Mouse (Mus musculus) G1E (cell line): ENCODE results near the gene Copb1. TPM values are rescaled to one million over a fixed set of nuclear protein-coding genes. Genes with fewer than 3 reads are reported as not detected.

Source experiments
- ATAC-seq: 2 replicates; pipeline ENCODE4 v1.8.0; 2016; ENCODE audit warnings: mild to moderate bottlenecking; ENCODE audit not compliant: insufficient number of reproducible peaks, poor library complexity, low FRiP score, severe bottlenecking; ENCODE audit errors: extremely low read depth
- DNase-seq: peaks from one replicate; pipeline ENCODE4 v3.0.0; 2012; ENCODE audit warnings: low spot score
- H3K27me3 ChIP-seq: 2 replicates; pipeline ENCODE4 v1.6.1; 2012; ENCODE audit warnings: mild to moderate bottlenecking, low read length, inconsistent platforms; ENCODE audit not compliant: insufficient read depth
- H3K36me3 ChIP-seq: replicated peaks from 2 replicates; pipeline ENCODE3; 2012; ENCODE audit warnings: mild to moderate bottlenecking, inconsistent platforms
- H3K4me1 ChIP-seq: 2 replicates; pipeline ENCODE4 v1.6.1; 2012; ENCODE audit warnings: low read depth, low read length, inconsistent platforms, mixed read lengths; ENCODE audit not compliant: insufficient read depth
- H3K4me3 ChIP-seq: 2 replicates; pipeline ENCODE4 v1.5.1; 2012; ENCODE audit warnings: low read depth, mild to moderate bottlenecking, inconsistent platforms, low read length, moderate library complexity, mixed read lengths
- H3K9me3 ChIP-seq: replicated peaks from 2 replicates; pipeline ENCODE4 v1.6.1; 2012; ENCODE audit warnings: inconsistent platforms
- CTCF ChIP-seq: IDR thresholded peaks from 2 replicates; pipeline ENCODE4 v1.5.1; 2012; ENCODE audit warnings: low read depth, low read length, inconsistent platforms, mixed read lengths
- GATA1 ChIP-seq: IDR thresholded peaks from 2 replicates; pipeline ENCODE4 v1.6.1; 2012; ENCODE audit warnings: borderline replicate concordance, low read length, inconsistent platforms, mixed read lengths
- GATA2 ChIP-seq: IDR thresholded peaks from 2 replicates; pipeline ENCODE4 v1.6.1; 2012; ENCODE audit warnings: low read depth, low read length, inconsistent platforms, borderline replicate concordance
- POLR2AphosphoS5 ChIP-seq: IDR thresholded peaks from 2 replicates; pipeline ENCODE4 v1.6.1; 2012; ENCODE audit warnings: low read depth, low read length, inconsistent platforms; ENCODE audit not compliant: insufficient replicate concordance
- TAL1 ChIP-seq: conservative IDR thresholded peaks from 2 replicates; pipeline ENCODE4 v1.6.1; 2012; ENCODE audit warnings: low read depth, low read length, inconsistent platforms, mixed read lengths
- polyA plus RNA-seq: library from polyadenylated mRNA; stranded (reverse); fragments of >175 nt; gene quantifications from 2 replicates; pipeline ENCODE4 v1.2.3, GENCODE M21; 2012
- total RNA-seq, 2 experiments: library from RNA; stranded (forward) in 1 of 2; stranded (reverse) in 1 of 2; fragments of 200-1000 nt in 1 of 2; fragments of >200 nt in 1 of 2; fragmentation: Nextera tagmentation in 1 of 2; gene quantifications; 2 replicates each; pipeline ENCODE4 v1.2.3; 2014 to 2017

Copb1 gene
- total and polyA plus RNA-seq, 3 experiments: 28.5 to 156 (median 99.9) TPM

DNA sequence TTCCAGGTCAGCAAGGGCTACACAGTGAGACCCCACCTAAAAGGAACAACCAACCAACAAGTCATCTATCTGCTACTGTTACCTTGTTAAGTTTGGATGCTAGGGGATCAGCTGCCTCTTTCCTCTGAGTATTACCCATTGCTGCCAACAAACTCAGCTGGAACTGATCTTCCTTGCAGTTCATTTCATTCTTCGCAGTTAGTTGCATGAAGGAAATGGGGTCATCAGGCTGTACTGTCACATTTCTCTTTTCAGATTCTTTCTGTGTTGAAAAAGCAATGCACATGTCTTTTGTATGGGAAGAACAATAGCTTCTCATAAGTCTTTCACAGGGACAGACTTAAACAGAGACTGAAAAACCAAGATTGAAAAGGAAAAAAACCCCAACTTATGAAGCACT lies 28.0 kb downstream of the Copb1 start:
- Histone ChIP-seq H3K27me3 (no peaks in the 10 kb centered on the region), H3K4me1 (peaks cover 2% of the 10 kb centered on the region; the same call in 1 of the 2 replicates), H3K9me3 (no peaks in the 10 kb centered on the region), H3K36me3 (peaks cover 63% of the 10 kb centered on the region), H3K4me3 (no peak overlapping the region)
- no peak for TF ChIP-seq CTCF
- TF ChIP-seq GATA2: no peak
- no peak for TF ChIP-seq POLR2AphosphoS5
- no peak for TF ChIP-seq TAL1
- no peak for TF ChIP-seq GATA1
- no peak for DNase-seq
- no peak for ATAC-seq

DNA sequence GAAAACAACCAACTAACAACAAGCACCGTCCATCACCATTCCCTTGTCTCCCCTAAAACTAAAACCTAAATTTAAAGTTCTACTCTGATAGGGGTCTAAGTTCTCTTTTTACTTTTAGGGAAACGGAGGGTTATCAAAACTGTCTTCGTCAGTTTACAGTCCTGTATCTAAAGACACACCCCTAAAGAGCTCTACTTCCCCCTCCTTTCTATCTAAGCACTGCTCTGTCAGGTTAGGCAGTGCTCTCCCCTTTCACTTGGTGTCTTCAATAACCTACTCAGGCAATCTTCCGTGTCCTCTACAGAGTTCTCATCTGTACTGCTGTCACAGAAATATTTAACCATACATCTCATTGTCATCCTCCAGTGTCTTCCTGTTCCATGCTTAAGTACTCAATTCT lies 34.1 kb downstream of the Copb1 start:
- H3K27me3 ChIP-seq: no peaks in the 10 kb centered on the region
- no peak for TF ChIP-seq TAL1
- no peak for TF ChIP-seq CTCF
- no peak for TF ChIP-seq POLR2AphosphoS5
- no peak for TF ChIP-seq GATA1
- no peak for TF ChIP-seq GATA2
- no peak for ATAC-seq
- no peaks in the 10 kb centered on the region for H3K9me3 ChIP-seq
- H3K4me3 ChIP-seq: no peak overlapping the region
- no peak for DNase-seq
- peaks cover 59% of the 10 kb centered on the region for H3K36me3 ChIP-seq
- H3K4me1 ChIP-seq: peaks cover 4% of the 10 kb centered on the region; the same call in 1 of the 2 replicates

DNA sequence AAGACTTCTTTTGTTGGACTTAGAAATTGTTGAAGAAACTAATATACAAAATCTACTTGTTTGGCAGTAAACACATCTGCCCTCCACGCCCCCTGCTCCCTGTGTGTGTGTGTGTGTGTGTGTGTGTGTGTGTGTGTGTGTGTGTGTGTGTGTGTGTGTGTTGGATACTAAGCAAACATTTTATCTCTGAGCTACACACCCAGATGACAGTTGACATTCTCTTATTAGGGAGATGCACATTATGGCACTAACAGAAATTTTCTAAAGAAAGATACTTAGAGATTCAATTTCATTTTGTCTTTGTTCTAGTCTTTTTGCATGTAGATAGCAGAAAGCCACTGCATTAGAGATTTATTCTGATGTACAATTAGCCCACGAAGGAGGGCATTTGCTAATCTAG lies 37.6 kb downstream of the Copb1 start:
- DNase-seq (no peak), ATAC-seq (no peak)
- H3K4me3 ChIP-seq: no peak overlapping the region
- peaks cover 67% of the 10 kb centered on the region for H3K36me3 ChIP-seq
- no peak for TF ChIP-seq POLR2AphosphoS5
- no peak for TF ChIP-seq GATA1
- TF ChIP-seq CTCF: no peak
- TF ChIP-seq GATA2: no peak
- no peaks in the 10 kb centered on the region for H3K9me3 ChIP-seq
- no peaks in the 10 kb centered on the region for H3K27me3 ChIP-seq
- H3K4me1 ChIP-seq: peaks cover 4% of the 10 kb centered on the region; the same call in 1 of the 2 replicates

DNA sequence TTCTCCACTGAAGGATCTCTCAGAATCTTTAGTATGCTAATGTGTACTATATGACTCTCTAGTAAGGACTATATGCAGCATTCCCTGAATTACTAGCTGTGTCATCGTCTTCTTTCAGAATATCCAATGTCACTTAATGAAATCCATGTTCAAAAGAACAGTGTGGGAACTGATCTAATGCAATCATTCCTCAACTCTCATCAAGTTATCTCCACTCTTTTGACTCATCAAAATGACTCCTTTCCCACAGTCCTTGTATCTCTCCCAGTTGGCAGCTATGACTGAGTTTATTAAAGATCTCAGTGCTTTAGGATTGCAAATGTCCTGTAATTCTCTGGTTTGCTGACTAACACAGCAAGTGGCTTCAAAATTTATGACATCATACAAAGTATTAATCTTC lies 40.1 kb downstream of the Copb1 start:
- peaks cover 4% of the 10 kb centered on the region; the same call in 1 of the 2 replicates for H3K4me1 ChIP-seq
- no peaks in the 10 kb centered on the region for H3K9me3 ChIP-seq
- no peaks in the 10 kb centered on the region for H3K27me3 ChIP-seq
- DNase-seq (no peak), ATAC-seq (no peak)
- no peak overlapping the region for H3K4me3 ChIP-seq
- H3K36me3 ChIP-seq: peaks cover 45% of the 10 kb centered on the region
- TF ChIP-seq CTCF: no peak
- no peak for TF ChIP-seq TAL1
- no peak for TF ChIP-seq GATA1
- no peak for TF ChIP-seq POLR2AphosphoS5
- TF ChIP-seq GATA2: no peak

DNA sequence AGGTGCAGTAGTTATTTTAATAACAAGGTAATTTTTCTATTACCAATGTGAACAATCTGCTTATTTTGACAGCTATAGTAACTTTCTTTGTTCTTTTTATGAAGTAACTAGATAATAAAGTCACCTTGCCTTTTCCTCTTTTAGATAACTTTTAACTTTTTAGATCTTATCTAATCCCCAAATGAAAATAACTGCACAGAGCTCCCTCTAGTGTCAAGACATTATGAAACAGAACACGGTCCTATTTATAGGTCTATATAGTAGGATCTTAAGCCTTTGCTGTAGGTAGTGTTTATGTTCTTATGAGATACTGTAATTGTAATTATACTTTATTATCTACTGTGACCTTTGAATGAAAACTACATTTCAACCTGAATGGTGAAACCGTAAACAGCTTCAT lies 41.0 kb downstream of the Copb1 start:
- H3K9me3 ChIP-seq: no peaks in the 10 kb centered on the region
- H3K27me3 ChIP-seq: 0 out of 2 replicates have a peak, but pooled peaks cover 3% of the 10 kb centered on the region
- no peak for DNase-seq
- H3K4me1 ChIP-seq: peaks cover 4% of the 10 kb centered on the region; the same call in 1 of the 2 replicates
- TF ChIP-seq CTCF (no peak), GATA1 (no peak), GATA2 (no peak), TAL1 (no peak)
- no peak for ATAC-seq
- no peak overlapping the region for H3K4me3 ChIP-seq
- peaks cover 44% of the 10 kb centered on the region for H3K36me3 ChIP-seq

DNA sequence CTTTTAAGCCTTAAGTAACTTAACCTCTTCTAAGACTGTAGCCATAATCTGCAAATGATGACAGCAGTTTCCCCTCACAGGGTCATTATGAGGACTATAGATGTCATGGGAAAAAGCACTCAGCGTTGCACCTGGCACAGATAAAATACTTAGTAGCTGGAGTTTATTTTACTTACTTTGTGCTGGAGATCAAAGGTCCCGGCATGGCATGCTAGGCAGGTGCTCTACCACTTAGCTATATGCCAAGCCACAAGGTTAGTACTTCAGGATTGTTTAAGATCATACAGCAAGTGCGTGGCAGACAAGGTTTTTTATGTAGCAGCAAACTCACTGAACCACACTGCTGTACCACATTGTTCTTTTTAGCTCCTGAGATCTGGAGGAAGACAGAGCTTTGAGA lies 43.9 kb downstream of the Copb1 start:
- no peaks in the 10 kb centered on the region for H3K4me1 ChIP-seq
- TF ChIP-seq CTCF (no peak), GATA2 (no peak), POLR2AphosphoS5 (no peak)
- H3K4me3 ChIP-seq: no peak overlapping the region
- peaks cover 24% of the 10 kb centered on the region for H3K36me3 ChIP-seq
- H3K9me3 ChIP-seq: no peaks in the 10 kb centered on the region
- DNase-seq: no peak
- no peak for ATAC-seq
- H3K27me3 ChIP-seq: 0 out of 2 replicates have a peak, but pooled peaks cover 3% of the 10 kb centered on the region

DNA sequence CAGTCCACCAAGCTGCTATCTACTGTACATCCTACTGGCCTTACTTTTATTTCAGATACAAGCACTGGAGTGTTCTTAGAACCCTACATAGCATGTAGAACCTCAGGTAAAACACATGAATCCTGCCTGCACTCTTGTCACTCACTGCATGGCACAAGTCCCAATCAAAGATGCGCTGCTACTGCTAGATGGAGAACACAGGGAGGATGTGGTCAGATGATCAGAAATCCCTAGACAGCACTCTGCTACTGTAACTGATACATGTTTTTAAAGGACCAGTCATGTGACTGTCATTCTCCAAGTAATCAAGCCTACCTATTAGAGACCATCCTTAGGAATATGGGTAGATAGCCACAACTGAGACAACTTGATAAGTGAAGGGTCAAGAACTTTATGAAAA lies 44.7 kb downstream of the Copb1 start:
- Histone ChIP-seq H3K4me1 (no peaks in the 10 kb centered on the region), H3K9me3 (no peaks in the 10 kb centered on the region)

More for the DNA sequence above, 44.7 kb downstream of the Copb1 start:
- Histone ChIP-seq H3K4me3 (no peak overlapping the region), H3K36me3 (peaks cover 19% of the 10 kb centered on the region), H3K27me3 (0 out of 2 replicates have a peak, but pooled peaks cover 3% of the 10 kb centered on the region)
- TF ChIP-seq POLR2AphosphoS5 (no peak), GATA1 (no peak), TAL1 (no peak)
- DNase-seq (no peak), ATAC-seq (no peak)
